Mouse (Mus musculus) olfactory bulb, adult 2 months (tissue): ENCODE measurements around the gene Nprl3.

Experiments
- CTCF ChIP-seq: fragments of 200-500 bp; IDR thresholded peaks from 2 replicates; pipeline ENCODE4 v1.5.1; 2012; ENCODE audit warnings: low read depth, mild to moderate bottlenecking, low read length, moderate library complexity; ENCODE audit not compliant: insufficient read depth
- POLR2A ChIP-seq: fragments of 200-500 bp; IDR thresholded peaks from 2 replicates; pipeline ENCODE4 v1.6.1; 2012; ENCODE audit warnings: mild to moderate bottlenecking, low read depth, low read length, moderate library complexity; ENCODE audit not compliant: insufficient read depth

- no peak for TF ChIP-seq CTCF
- TF ChIP-seq POLR2A = no peak
These were observed 74.4 kb downstream of the Nprl3 start for GRCm38 (mm10) chr11:32193156-32193555.
